Mouse (Mus musculus) embryo, embryonic 11.5 days (tissue): ENCODE measurements around the gene AU040320.

Source experiments
- DNase-seq: peaks from one replicate; pipeline ENCODE4 v3.0.0-alpha.2; 2012; ENCODE audit warnings: low read depth, low spot score

AU040320 gene

DNA sequence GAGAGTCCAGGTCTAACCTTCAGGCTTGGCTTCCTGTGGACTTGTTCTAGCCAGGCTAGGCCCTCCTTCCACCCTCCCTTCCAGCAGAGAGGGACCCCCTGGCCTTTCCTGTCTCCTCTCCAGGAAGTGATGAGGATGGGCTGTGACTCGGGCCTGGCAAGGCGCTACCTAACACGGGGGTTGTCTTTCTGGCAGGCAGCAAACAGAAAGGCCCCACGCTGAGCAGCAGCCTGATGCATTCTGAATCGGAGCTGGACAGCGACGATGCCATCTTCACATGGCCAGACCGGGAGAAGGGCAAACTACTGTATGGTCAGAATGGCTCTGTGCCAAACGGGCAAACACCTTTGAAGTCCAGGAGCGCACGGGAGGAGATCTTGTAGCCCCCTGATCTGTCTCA lies 99.6 kb downstream of the AU040320 start:
- no peak for DNase-seq

GRCm38 (mm10) chr4:126860268-126860986 lies 107.1 kb downstream of the AU040320 start:
- no peak for DNase-seq

DNA sequence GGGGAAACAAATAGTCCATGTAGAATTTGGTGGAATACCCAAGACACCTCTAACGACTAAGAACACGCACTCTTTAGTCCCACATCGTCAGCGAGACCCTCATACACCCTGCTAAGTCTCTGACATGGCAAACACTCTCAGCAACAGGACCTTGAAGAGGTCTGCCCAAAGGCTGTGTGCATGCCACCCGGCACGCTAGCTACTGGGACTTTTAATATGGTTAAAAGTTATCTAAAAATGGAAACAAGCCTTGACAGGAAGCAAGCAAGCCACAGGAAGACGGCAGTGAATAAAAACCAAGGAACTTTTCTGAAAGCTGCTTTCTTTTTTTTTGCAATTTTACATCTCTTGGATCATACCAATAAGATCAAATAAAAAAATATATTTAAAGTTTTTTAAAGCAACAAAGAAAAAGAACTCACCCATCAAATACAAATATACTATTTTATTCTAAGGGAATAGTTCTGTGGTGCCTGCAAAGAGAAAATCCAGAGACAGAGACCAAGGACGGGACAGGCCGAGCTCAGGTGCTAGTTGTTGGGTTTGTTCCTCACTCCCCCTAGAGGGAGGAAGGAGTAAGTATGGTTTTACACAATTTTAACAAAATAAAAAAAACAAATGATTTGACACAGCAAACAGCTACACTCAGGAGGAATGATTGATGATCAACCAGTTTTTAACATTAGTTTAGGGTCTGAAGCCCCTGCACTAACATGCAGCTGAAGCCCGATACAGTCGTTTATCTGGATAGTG lies 108.3 kb downstream of the AU040320 start:
- no peak for DNase-seq

DNA sequence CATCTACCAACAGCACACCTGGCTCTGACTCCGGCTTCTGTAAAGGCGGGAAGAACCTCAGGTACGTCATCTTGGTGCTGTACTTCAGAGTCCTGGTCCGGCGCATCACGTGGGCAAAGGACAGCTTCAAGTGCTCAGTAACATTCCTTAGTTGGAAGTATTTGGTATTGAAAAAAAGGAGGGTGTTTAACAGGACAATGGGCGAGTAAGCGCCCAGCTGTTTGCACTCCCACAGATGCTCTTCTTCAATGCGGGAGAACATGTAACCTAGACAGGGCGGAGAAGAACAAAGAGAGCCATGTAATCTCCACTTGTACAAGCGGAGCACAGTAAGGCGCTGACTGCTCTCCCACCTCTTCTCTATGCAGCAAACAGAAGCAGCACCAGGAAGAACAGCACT lies 115.4 kb downstream of the AU040320 start:
- no peak for DNase-seq

- DNase-seq: no peak
Observed at GRCm38 (mm10) chr4:126872717-126873116, 119.4 kb downstream of the AU040320 start.

GRCm38 (mm10) chr4:126879560-126880275 lies 126.4 kb downstream of the AU040320 start:
- no peak for DNase-seq

DNA sequence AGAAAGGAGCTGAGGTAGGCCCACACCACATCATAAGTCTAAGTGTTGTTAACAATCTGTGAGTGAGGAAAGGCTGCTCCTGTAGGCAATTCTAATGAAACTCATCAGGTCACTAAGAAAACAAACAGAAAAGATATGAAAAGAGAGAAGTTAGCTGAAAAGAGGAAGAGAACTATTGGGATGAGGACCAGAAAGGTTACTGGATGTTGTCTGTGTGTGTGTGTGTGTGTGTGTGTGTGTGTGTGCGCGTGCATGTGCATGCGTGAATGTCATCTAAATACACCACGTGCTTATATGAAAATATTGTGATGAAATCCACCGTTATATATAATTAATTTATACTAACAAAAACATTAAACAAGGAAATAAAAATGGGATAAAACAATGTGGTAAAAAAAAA lies 130.3 kb downstream of the AU040320 start:
- no peak for DNase-seq

- DNase-seq: no peak
Observed at GRCm38 (mm10) chr4:126885953-126886352, 132.6 kb downstream of the AU040320 start.

- no peak for DNase-seq
Observed at GRCm38 (mm10) chr4:126889879-126890278, 136.5 kb downstream of the AU040320 start.
